Mouse (Mus musculus): ENCODE results near the gene Zc3h12c. TPM values are rescaled to one million over a fixed set of nuclear protein-coding genes. Genes with fewer than 3 reads are reported as not detected.
A peak's percentile ranks its signal among the peaks of the same experiment; 100 is the strongest.

Gene Zc3h12c
- polyA plus RNA-seq, 1 experiment from 2014 or later, result 10.9 TPM

DNA sequence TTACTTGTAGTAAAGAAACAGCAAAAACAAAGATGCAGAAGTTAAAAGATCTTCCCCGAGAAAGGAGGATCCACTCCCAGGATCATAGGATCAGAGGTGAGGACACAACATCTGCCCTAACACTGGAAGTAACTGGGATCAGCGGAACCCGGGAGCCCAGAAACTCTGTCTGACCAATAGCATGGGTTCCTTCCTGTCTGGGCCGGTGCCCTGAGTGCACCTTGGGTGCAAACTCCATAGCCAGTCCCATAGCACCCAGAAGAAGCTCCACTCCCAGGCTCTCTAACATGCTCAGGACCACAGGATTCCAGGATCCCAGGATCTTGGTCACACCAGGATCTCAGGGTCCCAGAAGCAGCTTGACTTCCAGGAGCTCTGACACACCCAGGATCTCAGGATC is 13.0 kb downstream of the Zc3h12c start:
- Histone ChIP-seq H3K36me3 (ENCODE audit: control insufficient read depth, insufficient read depth, low read length) (no peaks in the 10 kb centered on the region), H3K27me3 (ENCODE audit: control insufficient read depth, insufficient read depth, low read length) (no peaks in the 10 kb centered on the region), H3K4me1 (ENCODE audit: control insufficient read depth, insufficient read depth, low read length) (peaks cover 29% of the 10 kb centered on the region), H3K9me3 (ENCODE audit: control insufficient read depth, low read length) (no peaks in the 10 kb centered on the region), H3K9ac (replicated peaks; ENCODE audit: low read length) (no peak overlapping the region), H3K4me2 (ENCODE audit: low read length) (no peak overlapping the region), H3K27ac (replicated peaks; ENCODE audit: low read depth, low read length) (no peak overlapping the region), H3K4me3 (replicated peaks; ENCODE audit: low read depth, low read length) (no peak overlapping the region)
- ATAC-seq (ENCODE audit: low FRiP score, low TSS enrichment), result no peak
- no peak for DNase-seq
- 90% methylated on average over 4 of the region's 4 CpGs for WGBS

DNA sequence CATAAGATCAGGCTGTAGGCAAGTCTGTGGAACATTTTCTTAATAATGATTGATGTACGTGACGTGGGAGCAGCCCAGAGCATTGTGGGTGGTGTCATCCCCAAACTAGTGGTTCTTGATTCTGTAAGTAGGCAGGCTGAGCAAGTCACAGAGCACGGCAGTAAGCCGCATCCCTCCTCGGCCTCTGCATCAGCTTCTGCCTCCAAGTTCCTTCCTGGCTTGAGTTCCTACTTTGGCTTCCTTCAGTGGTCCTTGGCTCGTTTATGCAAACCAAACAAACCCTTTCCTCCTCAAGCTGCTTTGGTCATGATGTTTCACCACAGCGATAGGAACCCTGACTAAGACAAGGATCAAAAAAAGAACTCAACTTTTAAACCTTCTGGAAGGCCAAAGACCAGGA is 14.1 kb downstream of the Zc3h12c start:
- H3K4me1 ChIP-seq (ENCODE audit: control insufficient read depth, insufficient read depth, low read length), result peaks cover 33% of the 10 kb centered on the region
- no peak for DNase-seq
- 66% methylated on average over 7 of the region's 7 CpGs for WGBS
- no peaks in the 10 kb centered on the region for H3K36me3 ChIP-seq (ENCODE audit: control insufficient read depth, insufficient read depth, low read length)
- H3K4me3 ChIP-seq (replicated peaks; ENCODE audit: low read depth, low read length), result no peak overlapping the region
- no peak for ATAC-seq (ENCODE audit: low FRiP score, low TSS enrichment)
- no peaks in the 10 kb centered on the region for H3K27me3 ChIP-seq (ENCODE audit: control insufficient read depth, insufficient read depth, low read length)
- H3K4me2 ChIP-seq (ENCODE audit: low read length), result no peak overlapping the region
- H3K9ac ChIP-seq (replicated peaks; ENCODE audit: low read length), result no peak overlapping the region
- H3K27ac ChIP-seq (replicated peaks; ENCODE audit: low read depth, low read length), result no peak overlapping the region
- H3K9me3 ChIP-seq (ENCODE audit: control insufficient read depth, low read length), result no peaks in the 10 kb centered on the region

- ATAC-seq (ENCODE audit: low FRiP score, low TSS enrichment), result no peak
- Histone ChIP-seq H3K27ac (replicated peaks; ENCODE audit: low read depth, low read length) (peak overlapping the region; percentile 73; the same call in 1 of the 2 replicates), H3K9ac (replicated peaks; ENCODE audit: low read length) (no peak overlapping the region), H3K27me3 (ENCODE audit: control insufficient read depth, insufficient read depth, low read length) (no peaks in the 10 kb centered on the region), H3K4me1 (ENCODE audit: control insufficient read depth, insufficient read depth, low read length) (peaks cover 48% of the 10 kb centered on the region), H3K4me2 (ENCODE audit: low read length) (no peak overlapping the region), H3K9me3 (ENCODE audit: control insufficient read depth, low read length) (no peaks in the 10 kb centered on the region), H3K36me3 (ENCODE audit: control insufficient read depth, insufficient read depth, low read length) (no peaks in the 10 kb centered on the region), H3K4me3 (replicated peaks; ENCODE audit: low read depth, low read length) (no peak overlapping the region)
- DNase-seq, result peak; percentile 52
- WGBS, result 21% methylated on average over 6 of the region's 6 CpGs
Measured at GRCm38 (mm10) chr9:52152076-52152826, 16.1 kb downstream of the Zc3h12c start.

DNA sequence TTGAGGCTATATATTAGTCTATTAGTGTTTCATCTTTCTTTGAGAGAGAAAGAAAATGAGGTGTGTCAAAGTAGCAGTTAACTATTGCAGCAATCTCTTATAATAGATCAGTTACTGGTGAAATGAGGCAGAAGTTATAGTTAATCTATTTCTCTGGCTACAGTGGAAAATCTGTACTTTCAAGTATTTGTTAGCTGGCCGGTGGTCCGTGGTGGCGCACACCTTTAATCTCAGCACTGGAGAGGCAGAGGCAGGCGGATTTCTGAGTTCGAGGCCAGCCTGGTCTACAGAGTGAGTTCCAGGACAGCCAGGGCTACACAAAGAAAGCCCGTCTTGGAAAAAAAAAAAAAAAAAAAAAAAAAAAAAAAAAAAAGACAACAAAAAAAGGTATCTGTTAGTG is 18.6 kb downstream of the Zc3h12c start:
- H3K4me1 ChIP-seq (ENCODE audit: control insufficient read depth, insufficient read depth, low read length), result peaks cover 59% of the 10 kb centered on the region
- no peak overlapping the region for H3K9ac ChIP-seq (replicated peaks; ENCODE audit: low read length)
- 67% methylated on average over 6 of the region's 6 CpGs for WGBS
- H3K4me2 ChIP-seq (ENCODE audit: low read length), result peak overlapping the region; percentile 59
- ATAC-seq (ENCODE audit: low FRiP score, low TSS enrichment) (no peak), DNase-seq (no peak)
- peak overlapping the region; percentile 40; the same call in 1 of the 2 replicates for H3K4me3 ChIP-seq (replicated peaks; ENCODE audit: low read depth, low read length)
- no peaks in the 10 kb centered on the region for H3K27me3 ChIP-seq (ENCODE audit: control insufficient read depth, insufficient read depth, low read length)
- H3K36me3 ChIP-seq (ENCODE audit: control insufficient read depth, insufficient read depth, low read length), result no peaks in the 10 kb centered on the region
- H3K9me3 ChIP-seq (ENCODE audit: control insufficient read depth, low read length), result no peaks in the 10 kb centered on the region
- peak overlapping the region; percentile 83 for H3K27ac ChIP-seq (replicated peaks; ENCODE audit: low read depth, low read length)

GRCm38 (mm10) chr9:52149286-52149685 is 19.1 kb downstream of the Zc3h12c start:
- WGBS, result 4% methylated on average over 4 of the region's 4 CpGs
- no peaks in the 10 kb centered on the region for H3K36me3 ChIP-seq (ENCODE audit: control insufficient read depth, insufficient read depth, low read length)
- DNase-seq (peak; percentile 79), ATAC-seq (ENCODE audit: low FRiP score, low TSS enrichment) (peak; percentile 85)
- peak overlapping the region; percentile 53 for H3K9ac ChIP-seq (replicated peaks; ENCODE audit: low read length)
- peak overlapping the region; percentile 83 for H3K27ac ChIP-seq (replicated peaks; ENCODE audit: low read depth, low read length)
- H3K9me3 ChIP-seq (ENCODE audit: control insufficient read depth, low read length), result no peaks in the 10 kb centered on the region
- peaks cover 61% of the 10 kb centered on the region for H3K4me1 ChIP-seq (ENCODE audit: control insufficient read depth, insufficient read depth, low read length)
- H3K4me2 ChIP-seq (ENCODE audit: low read length), result peak overlapping the region; percentile 59
- peak overlapping the region; percentile 40 for H3K4me3 ChIP-seq (replicated peaks; ENCODE audit: low read depth, low read length)
- no peaks in the 10 kb centered on the region for H3K27me3 ChIP-seq (ENCODE audit: control insufficient read depth, insufficient read depth, low read length)

- 8% methylated on average over 4 of the region's 4 CpGs for WGBS
- H3K4me1 ChIP-seq (ENCODE audit: control insufficient read depth, insufficient read depth, low read length), result peaks cover 57% of the 10 kb centered on the region
- peak; percentile 26 for DNase-seq
- H3K36me3 ChIP-seq (ENCODE audit: control insufficient read depth, insufficient read depth, low read length), result 0 out of 2 replicates have a peak, but pooled peaks cover under 1% of the 10 kb centered on the region
- no peaks in the 10 kb centered on the region for H3K9me3 ChIP-seq (ENCODE audit: control insufficient read depth, low read length)
- ATAC-seq (ENCODE audit: low FRiP score, low TSS enrichment), result no peak
- H3K4me2 ChIP-seq (ENCODE audit: low read length), result peak overlapping the region; percentile 59
- H3K9ac ChIP-seq (replicated peaks; ENCODE audit: low read length), result peak overlapping the region; percentile 53
- no peaks in the 10 kb centered on the region for H3K27me3 ChIP-seq (ENCODE audit: control insufficient read depth, insufficient read depth, low read length)
- peak overlapping the region; percentile 40 for H3K4me3 ChIP-seq (replicated peaks; ENCODE audit: low read depth, low read length)
- peak overlapping the region; percentile 83 for H3K27ac ChIP-seq (replicated peaks; ENCODE audit: low read depth, low read length)
Measured at GRCm38 (mm10) chr9:52148831-52149230, 19.5 kb downstream of the Zc3h12c start.

DNA sequence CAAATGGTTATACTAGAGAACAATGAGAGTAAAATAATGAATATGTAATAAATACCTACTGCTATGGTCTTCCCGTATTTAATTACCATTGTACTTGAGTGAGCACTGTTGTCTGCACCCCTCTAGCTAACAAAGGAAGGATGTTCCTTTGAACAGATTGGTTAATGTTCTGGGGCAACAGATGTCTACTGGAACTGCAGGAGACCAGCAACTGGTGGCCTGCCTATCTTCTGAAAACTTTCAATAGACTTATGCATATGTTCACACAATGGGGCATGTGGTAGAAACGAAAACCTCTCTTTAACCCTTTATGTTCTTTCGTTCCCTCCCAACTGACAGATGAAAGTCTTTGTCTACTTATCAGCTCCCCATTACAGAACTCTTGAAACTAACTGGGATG is 20.1 kb downstream of the Zc3h12c start:
- H3K4me3 ChIP-seq (replicated peaks; ENCODE audit: low read depth, low read length), result peak overlapping the region; percentile 40

GRCm38 (mm10) chr9:52146241-52146640 is 22.1 kb downstream of the Zc3h12c start:
- peak; percentile 78 for DNase-seq
- H3K27me3 ChIP-seq (ENCODE audit: control insufficient read depth, insufficient read depth, low read length), result no peaks in the 10 kb centered on the region

More for the DNA sequence above, 20.1 kb downstream of the Zc3h12c start:
- peak overlapping the region; percentile 83 for H3K27ac ChIP-seq (replicated peaks; ENCODE audit: low read depth, low read length)
- peak overlapping the region; percentile 53 for H3K9ac ChIP-seq (replicated peaks; ENCODE audit: low read length)
- H3K27me3 ChIP-seq (ENCODE audit: control insufficient read depth, insufficient read depth, low read length), result no peaks in the 10 kb centered on the region
- no peaks in the 10 kb centered on the region for H3K9me3 ChIP-seq (ENCODE audit: control insufficient read depth, low read length)
- 0 out of 2 replicates have a peak, but pooled peaks cover 3% of the 10 kb centered on the region for H3K36me3 ChIP-seq (ENCODE audit: control insufficient read depth, insufficient read depth, low read length)
- no peak for ATAC-seq (ENCODE audit: low FRiP score, low TSS enrichment)
- H3K4me1 ChIP-seq (ENCODE audit: control insufficient read depth, insufficient read depth, low read length), result peaks cover 52% of the 10 kb centered on the region
- peak overlapping the region; percentile 59 for H3K4me2 ChIP-seq (ENCODE audit: low read length)
- peak; percentile 54 for DNase-seq
- 4% methylated on average over 3 of the region's 3 CpGs for WGBS

DNA sequence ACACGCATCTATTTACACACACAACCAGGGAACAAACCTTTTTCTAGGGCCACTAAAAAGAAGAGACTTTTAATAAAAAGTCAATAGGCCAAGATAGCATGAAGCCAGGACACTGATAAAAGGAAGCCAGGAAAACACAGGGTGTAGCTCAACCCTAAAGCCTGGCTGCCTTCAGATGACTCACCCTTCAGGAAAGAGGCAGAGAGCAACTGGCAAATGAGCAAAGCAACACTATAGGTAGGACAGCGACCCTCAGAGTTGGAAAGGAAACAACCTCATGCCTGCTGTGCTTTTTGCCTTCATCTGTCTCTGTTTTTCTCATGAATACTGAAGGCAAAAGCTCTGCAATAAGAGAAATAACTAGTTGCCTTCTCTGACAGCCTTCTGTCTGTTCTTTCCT is 35.6 kb downstream of the Zc3h12c start:
- H3K27me3 ChIP-seq (ENCODE audit: control insufficient read depth, insufficient read depth, low read length), result no peaks in the 10 kb centered on the region
- no peak for ATAC-seq (ENCODE audit: low FRiP score, low TSS enrichment)

More at GRCm38 (mm10) chr9:52146241-52146640, 22.1 kb downstream of the Zc3h12c start:
- H3K27ac ChIP-seq (replicated peaks; ENCODE audit: low read depth, low read length), result peak overlapping the region; percentile 58
- H3K9ac ChIP-seq (replicated peaks; ENCODE audit: low read length), result peak overlapping the region; percentile 18; the same call in 1 of the 2 replicates
- peak; percentile 76 for ATAC-seq (ENCODE audit: low FRiP score, low TSS enrichment)
- H3K4me3 ChIP-seq (replicated peaks; ENCODE audit: low read depth, low read length), result peak overlapping the region; percentile 31
- peak overlapping the region; percentile 43 for H3K4me2 ChIP-seq (ENCODE audit: low read length)
- H3K36me3 ChIP-seq (ENCODE audit: control insufficient read depth, insufficient read depth, low read length), result 0 out of 2 replicates have a peak, but pooled peaks cover 6% of the 10 kb centered on the region
- H3K4me1 ChIP-seq (ENCODE audit: control insufficient read depth, insufficient read depth, low read length), result peaks cover 55% of the 10 kb centered on the region
- H3K9me3 ChIP-seq (ENCODE audit: control insufficient read depth, low read length), result no peaks in the 10 kb centered on the region
- 7% methylated on average over 4 of the region's 4 CpGs for WGBS

More for the DNA sequence above, 35.6 kb downstream of the Zc3h12c start:
- H3K9me3 ChIP-seq (ENCODE audit: control insufficient read depth, low read length), result no peaks in the 10 kb centered on the region
- H3K4me1 ChIP-seq (ENCODE audit: control insufficient read depth, insufficient read depth, low read length), result 0 out of 2 replicates have a peak, but pooled peaks cover 3% of the 10 kb centered on the region
- WGBS, result 84% methylated on average over 2 of the region's 2 CpGs
- H3K9ac ChIP-seq (replicated peaks; ENCODE audit: low read length), result no peak overlapping the region
- no peak overlapping the region for H3K27ac ChIP-seq (replicated peaks; ENCODE audit: low read depth, low read length)
- H3K4me2 ChIP-seq (ENCODE audit: low read length), result no peak overlapping the region
- H3K36me3 ChIP-seq (ENCODE audit: control insufficient read depth, insufficient read depth, low read length), result no peaks in the 10 kb centered on the region
- no peak overlapping the region for H3K4me3 ChIP-seq (replicated peaks; ENCODE audit: low read depth, low read length)
- DNase-seq, result no peak

All from midbrain, embryonic 14.5 days (tissue).